Mouse (Mus musculus) hindbrain, embryonic 13.5 days (tissue): ENCODE results near the gene Arhgap1. TPM values are rescaled to one million over a fixed set of nuclear protein-coding genes. Genes with fewer than 3 reads are reported as not detected.

ENCODE experiments used
- ATAC-seq: fragments of 200-750 bp; cut with Nextera tagmentation; 2 replicates; pipeline ENCODE4 v1.8.0; 2017; ENCODE audit warnings: moderate TSS enrichment; ENCODE audit not compliant: low FRiP score
- H3K27ac ChIP-seq: fragments of 300-500 bp; sonication (generic); 2 replicates; pipeline ENCODE4 v1.5.1; 2015; ENCODE audit warnings: inconsistent platforms, mild to moderate bottlenecking, moderate library complexity
- H3K27me3 ChIP-seq: fragments of 300-500 bp; sonication (generic); 2 replicates; pipeline ENCODE4 v1.6.1; 2015; ENCODE audit warnings: mild to moderate bottlenecking, inconsistent platforms
- H3K36me3 ChIP-seq: fragments of 300-500 bp; sonication (generic); 2 replicates; pipeline ENCODE4 v1.6.1; 2015; ENCODE audit warnings: mild to moderate bottlenecking, inconsistent platforms
- H3K4me1 ChIP-seq: fragments of 300-500 bp; sonication (generic); replicated peaks from 2 replicates; pipeline ENCODE4 v1.6.1; 2015; ENCODE audit warnings: inconsistent platforms
- H3K4me2 ChIP-seq: fragments of 300-500 bp; sonication (generic); 2 replicates; pipeline ENCODE4 v1.6.1; 2015; ENCODE audit warnings: inconsistent platforms, mild to moderate bottlenecking, moderate library complexity
- H3K4me3 ChIP-seq: fragments of 300-500 bp; sonication (generic); 2 replicates; pipeline ENCODE4 v1.5.1; 2015; ENCODE audit warnings: mild to moderate bottlenecking, inconsistent platforms
- H3K9ac ChIP-seq: fragments of 300-500 bp; sonication (generic); 2 replicates; pipeline ENCODE4 v1.6.1; 2015; ENCODE audit warnings: mild to moderate bottlenecking, inconsistent platforms
- H3K9me3 ChIP-seq: fragments of 300-500 bp; sonication (generic); 2 replicates; pipeline ENCODE4 v1.6.1; 2016; ENCODE audit warnings: inconsistent platforms
- WGBS: fragments of 180-500 bp; shearing (Covaris S2); methylation state at CpG from one replicate; pipeline ENCODE4 v1.1.7; 2015; 5-methylcytosine and 5-hydroxymethylcytosine counted together
- polyA plus RNA-seq: library from polyadenylated mRNA; unstranded; fragments of >200 nt; fragmentation: Nextera tagmentation; extraction: Ambion mirVana; gene quantifications from 2 replicates; pipeline ENCODE4 v1.2.1, GENCODE M21; 2015

Gene Arhgap1
- polyA plus RNA-seq, 1 experiment from 2014 or later = 89.0 TPM

DNA sequence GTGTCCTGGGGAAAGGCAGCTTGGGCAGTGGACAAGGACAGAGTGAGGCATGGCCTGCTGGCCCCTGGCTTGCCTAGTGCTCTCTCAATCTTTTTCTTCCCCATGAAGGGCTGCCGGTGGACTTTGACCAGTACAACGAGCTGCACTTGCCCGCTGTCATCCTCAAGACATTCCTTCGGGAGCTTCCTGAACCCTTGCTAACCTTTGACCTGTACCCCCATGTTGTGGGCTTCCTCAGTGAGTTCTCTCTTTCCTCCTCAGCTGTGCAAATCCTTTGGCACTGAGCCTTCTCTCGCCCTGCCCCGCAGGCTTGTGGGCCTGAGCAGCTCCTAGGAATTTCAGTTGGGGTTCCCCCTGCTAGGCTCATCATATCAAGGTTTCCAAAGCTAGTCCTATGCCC lies 20.4 kb downstream of the Arhgap1 start:
- H3K36me3 ChIP-seq = peaks cover 96% of the 10 kb centered on the region
- no peaks in the 10 kb centered on the region for H3K4me1 ChIP-seq
- no peak overlapping the region for H3K27ac ChIP-seq
- no peak overlapping the region for H3K4me3 ChIP-seq
- no peak overlapping the region for H3K4me2 ChIP-seq
- no peaks in the 10 kb centered on the region for H3K9me3 ChIP-seq
- H3K9ac ChIP-seq = no peak overlapping the region
- no peaks in the 10 kb centered on the region for H3K27me3 ChIP-seq
- 93% methylated on average over 6 of the region's 6 CpGs for WGBS
- no peak for ATAC-seq

DNA sequence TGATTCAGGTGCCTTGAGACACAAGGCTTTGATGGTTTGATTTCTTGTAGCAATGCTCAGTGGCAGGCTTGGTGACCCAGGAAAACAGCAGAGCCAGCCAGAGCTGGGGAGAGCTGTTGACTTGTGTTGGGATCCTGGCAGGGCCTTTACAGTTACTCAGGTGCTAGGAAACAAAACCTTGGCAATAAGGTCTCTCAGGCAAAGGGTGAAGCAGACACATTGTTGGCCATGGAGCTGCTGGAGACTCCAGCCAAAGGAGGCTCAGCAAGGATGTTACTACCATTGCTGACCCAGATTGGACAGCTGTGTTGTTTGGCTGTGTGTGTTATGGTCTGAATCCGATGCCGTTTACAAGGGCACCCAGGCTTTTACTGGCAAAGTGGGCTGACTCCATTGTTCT lies 23.9 kb downstream of the Arhgap1 start:
- Histone ChIP-seq H3K4me2 (no peak overlapping the region), H3K9ac (no peak overlapping the region), H3K9me3 (no peaks in the 10 kb centered on the region), H3K36me3 (peaks cover 99% of the 10 kb centered on the region), H3K27me3 (no peaks in the 10 kb centered on the region), H3K4me3 (no peak overlapping the region), H3K27ac (no peak overlapping the region), H3K4me1 (no peaks in the 10 kb centered on the region)
- no peak for ATAC-seq
- 89% methylated on average over 2 of the region's 2 CpGs for WGBS

DNA sequence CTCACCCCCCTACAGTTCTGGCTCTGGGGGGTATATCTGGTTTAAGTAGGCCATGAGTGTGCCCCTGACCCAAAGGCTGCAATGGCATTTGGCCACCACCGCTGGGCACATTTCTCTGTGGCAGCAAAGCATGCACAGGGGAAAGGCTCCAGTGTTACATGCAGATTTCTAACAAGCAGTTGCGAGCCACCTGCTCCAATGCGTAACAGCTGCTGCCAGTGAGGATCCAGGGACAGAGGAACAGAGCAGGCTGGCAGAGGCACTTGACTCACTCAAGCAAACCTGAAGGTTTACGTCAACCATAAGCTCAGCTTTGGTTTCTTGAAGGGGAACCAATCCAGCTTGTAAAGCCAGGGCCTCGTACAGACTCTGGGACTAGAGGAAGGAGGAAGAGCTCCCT lies 25.2 kb downstream of the Arhgap1 start:
- Histone ChIP-seq H3K4me1 (no peaks in the 10 kb centered on the region), H3K9ac (no peak overlapping the region), H3K27ac (no peak overlapping the region), H3K4me3 (no peak overlapping the region), H3K36me3 (peaks cover 99% of the 10 kb centered on the region), H3K9me3 (no peaks in the 10 kb centered on the region), H3K27me3 (no peaks in the 10 kb centered on the region), H3K4me2 (no peak overlapping the region)
- 86% methylated on average over 5 of the region's 5 CpGs for WGBS
- no peak for ATAC-seq

DNA sequence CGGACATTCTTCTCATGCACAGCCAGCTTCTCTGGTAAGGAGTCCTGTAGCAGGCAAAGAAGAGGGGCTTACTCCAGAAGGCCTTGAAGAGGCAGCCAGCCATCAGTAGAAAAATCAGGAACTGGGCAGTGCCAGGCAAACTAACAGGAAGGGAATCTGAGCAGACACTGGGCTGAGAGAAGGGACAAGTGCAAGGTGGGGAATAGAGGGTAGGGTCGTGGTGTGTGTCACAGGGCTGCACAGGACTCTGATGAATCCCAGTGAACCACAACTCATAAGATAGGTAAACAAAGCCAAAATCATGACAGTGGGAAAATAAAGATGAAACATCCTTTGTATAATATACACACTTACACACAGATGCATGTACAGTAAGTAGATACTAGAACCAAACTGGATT lies 26.8 kb downstream of the Arhgap1 start:
- Histone ChIP-seq H3K4me1 (no peaks in the 10 kb centered on the region), H3K9ac (no peak overlapping the region), H3K27me3 (no peaks in the 10 kb centered on the region), H3K36me3 (peaks cover 99% of the 10 kb centered on the region), H3K4me2 (no peak overlapping the region), H3K9me3 (no peaks in the 10 kb centered on the region), H3K27ac (no peak overlapping the region), H3K4me3 (no peak overlapping the region)
- WGBS = 83% methylated on average over 2 of the region's 2 CpGs
- no peak for ATAC-seq

- peaks cover 99% of the 10 kb centered on the region for H3K36me3 ChIP-seq
- no peak overlapping the region for H3K9ac ChIP-seq
- no peak overlapping the region for H3K4me2 ChIP-seq
- no peaks in the 10 kb centered on the region for H3K27me3 ChIP-seq
- H3K4me1 ChIP-seq = no peaks in the 10 kb centered on the region
- no peak overlapping the region for H3K27ac ChIP-seq
- H3K9me3 ChIP-seq = no peaks in the 10 kb centered on the region
- no peak for ATAC-seq
- H3K4me3 ChIP-seq = no peak overlapping the region
These were observed 27.3 kb downstream of the Arhgap1 start for GRCm38 (mm10) chr2:91676961-91677360.

DNA sequence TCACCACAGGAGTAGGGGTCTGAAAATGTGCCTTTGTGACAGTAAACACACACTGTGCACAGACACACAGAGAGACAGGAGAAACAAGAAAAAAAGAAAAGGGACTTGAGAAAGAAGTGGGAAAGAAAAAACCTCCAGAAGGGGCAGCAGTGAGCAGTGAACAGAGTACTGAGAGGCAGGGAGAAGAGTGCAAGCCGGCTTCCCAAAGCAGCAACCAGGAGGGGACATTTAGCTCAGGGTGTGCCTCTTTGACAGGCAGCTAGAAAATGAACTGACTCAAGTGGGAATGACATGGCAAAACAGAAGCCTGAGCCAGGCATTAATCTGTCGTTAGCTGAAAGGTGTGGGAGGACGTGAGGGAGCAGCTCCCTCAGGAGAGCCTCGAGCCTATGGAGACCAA lies 33.2 kb downstream of the Arhgap1 start:
- Histone ChIP-seq H3K4me3 (no peak overlapping the region), H3K9me3 (no peaks in the 10 kb centered on the region), H3K4me2 (no peak overlapping the region), H3K9ac (no peak overlapping the region), H3K27me3 (no peaks in the 10 kb centered on the region), H3K36me3 (peaks cover 92% of the 10 kb centered on the region), H3K27ac (no peak overlapping the region), H3K4me1 (no peaks in the 10 kb centered on the region)
- 62% methylated on average over 4 of the region's 4 CpGs for WGBS
- ATAC-seq = no peak

DNA sequence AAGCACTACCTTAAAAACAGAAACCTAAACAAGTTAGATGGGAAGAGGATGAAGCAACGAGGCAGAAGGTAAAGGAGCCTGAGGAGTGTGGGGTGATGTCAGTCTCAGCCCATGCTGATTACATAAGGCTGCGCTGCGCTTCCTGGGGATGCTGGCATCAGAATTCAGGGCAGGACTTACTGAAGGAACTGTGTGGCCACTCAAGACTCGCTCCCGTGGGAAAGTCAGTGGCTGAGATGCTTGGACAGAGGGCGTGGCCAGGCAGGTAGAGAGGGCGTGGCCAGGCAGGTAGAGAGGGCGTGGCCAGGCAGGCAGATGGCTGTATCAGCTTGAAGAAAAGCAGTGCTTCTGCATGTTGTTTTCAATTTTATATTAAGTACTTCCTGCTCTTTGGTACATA lies 34.3 kb downstream of the Arhgap1 start:
- no peak overlapping the region for H3K27ac ChIP-seq
- no peak overlapping the region for H3K9ac ChIP-seq
- no peak overlapping the region for H3K4me2 ChIP-seq
- no peak for ATAC-seq
- no peak overlapping the region for H3K4me3 ChIP-seq
- H3K9me3 ChIP-seq = no peaks in the 10 kb centered on the region
- H3K36me3 ChIP-seq = peaks cover 89% of the 10 kb centered on the region
- no peaks in the 10 kb centered on the region for H3K27me3 ChIP-seq
- 76% methylated on average over 8 of the region's 8 CpGs for WGBS
- no peaks in the 10 kb centered on the region for H3K4me1 ChIP-seq

- no peaks in the 10 kb centered on the region for H3K9me3 ChIP-seq
These were observed 39.8 kb downstream of the Arhgap1 start for GRCm38 (mm10) chr2:91689452-91689851.

DNA sequence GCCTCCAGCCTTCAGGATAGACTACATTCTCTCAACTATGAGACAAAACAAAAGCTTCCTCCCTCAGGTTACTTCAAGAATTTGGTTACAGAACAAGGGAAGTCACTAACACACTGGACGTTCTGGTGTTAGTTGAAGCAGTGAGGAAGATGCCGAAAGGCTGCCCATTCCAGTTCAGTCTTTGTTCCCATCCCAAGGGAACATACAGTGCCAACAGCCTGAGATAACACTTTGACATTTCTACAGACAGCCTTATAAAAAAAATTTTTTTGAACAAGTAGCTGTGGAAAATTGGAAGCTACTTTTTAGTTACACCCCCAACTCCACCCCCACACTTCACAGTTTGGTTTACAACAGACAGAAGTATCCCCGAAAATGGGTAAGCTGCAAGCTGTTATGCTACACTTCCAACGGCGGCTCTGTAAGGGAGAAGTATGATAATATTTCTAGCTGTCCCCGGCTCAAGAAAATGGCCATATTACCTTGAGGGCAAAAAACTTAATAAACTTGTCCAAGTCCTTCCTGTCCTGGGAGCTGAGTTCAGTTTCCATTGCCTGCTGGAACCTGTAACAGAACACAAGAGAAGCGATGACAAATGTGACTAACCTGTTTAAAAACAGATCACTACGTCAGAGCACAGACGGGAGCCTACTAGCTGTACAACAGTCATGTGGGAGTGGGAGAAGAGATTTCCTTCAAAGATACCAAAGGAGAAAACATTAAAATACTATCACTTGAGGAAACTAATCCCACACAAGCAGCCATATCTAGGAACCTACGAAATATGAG lies 46.0 kb downstream of the Arhgap1 start:
- Histone ChIP-seq H3K9ac (no peak overlapping the region), H3K4me2 (no peak overlapping the region), H3K9me3 (no peaks in the 10 kb centered on the region), H3K4me1 (no peaks in the 10 kb centered on the region), H3K4me3 (no peak overlapping the region), H3K27ac (no peak overlapping the region), H3K36me3 (peaks cover 37% of the 10 kb centered on the region), H3K27me3 (no peaks in the 10 kb centered on the region)
- no peak for ATAC-seq
- WGBS = 94% methylated on average over 10 of the region's 10 CpGs

More at GRCm38 (mm10) chr2:91689452-91689851, 39.8 kb downstream of the Arhgap1 start:
- 87% methylated on average over 7 of the region's 7 CpGs for WGBS
- Histone ChIP-seq H3K9ac (no peak overlapping the region), H3K4me2 (no peak overlapping the region), H3K27ac (no peak overlapping the region), H3K27me3 (no peaks in the 10 kb centered on the region), H3K36me3 (peaks cover 75% of the 10 kb centered on the region), H3K4me3 (no peak overlapping the region), H3K4me1 (no peaks in the 10 kb centered on the region)
- no peak for ATAC-seq

DNA sequence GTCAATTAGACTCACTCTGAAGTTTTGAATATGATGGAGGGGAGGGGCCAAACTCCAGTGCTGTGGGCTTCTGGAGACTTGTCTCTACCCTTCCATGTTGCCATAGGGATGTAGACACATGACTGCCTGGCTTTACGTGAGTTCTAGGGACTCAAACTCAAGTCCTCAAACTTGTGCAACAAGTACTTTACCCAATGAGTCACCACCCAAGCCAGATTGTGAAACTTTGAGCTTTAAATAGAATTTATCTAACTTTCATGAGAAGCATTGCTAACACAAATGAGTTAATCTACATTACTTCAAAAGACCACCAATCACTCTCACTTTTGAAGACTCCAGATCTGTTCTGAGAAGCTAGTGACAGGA lies 46.5 kb downstream of the Arhgap1 start:
- Histone ChIP-seq H3K27me3 (no peaks in the 10 kb centered on the region), H3K27ac (no peak overlapping the region), H3K9ac (no peak overlapping the region), H3K9me3 (no peaks in the 10 kb centered on the region), H3K36me3 (peaks cover 35% of the 10 kb centered on the region), H3K4me1 (no peaks in the 10 kb centered on the region), H3K4me2 (no peak overlapping the region), H3K4me3 (no peak overlapping the region)
- 91% methylated on average over 1 of the region's 1 CpGs for WGBS
- no peak for ATAC-seq

DNA sequence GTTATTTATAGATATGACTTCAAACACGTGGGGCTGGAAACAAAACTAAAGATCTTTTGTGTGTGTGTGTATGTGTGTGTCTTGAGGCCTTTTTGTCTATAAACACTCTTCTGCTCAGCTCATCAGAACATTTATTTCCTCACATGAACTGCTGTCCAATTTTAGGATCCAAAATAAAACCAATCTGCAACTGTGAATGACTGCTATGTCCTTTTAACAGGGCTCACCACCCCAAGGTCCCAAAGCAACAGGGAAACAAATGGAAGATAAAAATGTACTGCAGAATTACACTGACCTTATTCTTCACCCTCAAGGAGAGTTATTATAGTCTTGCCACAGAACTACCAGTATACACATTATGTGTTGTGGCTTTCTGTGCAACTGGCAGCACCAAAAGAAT lies 49.6 kb downstream of the Arhgap1 start:
- Histone ChIP-seq H3K27me3 (no peaks in the 10 kb centered on the region), H3K4me2 (no peak overlapping the region), H3K4me1 (no peaks in the 10 kb centered on the region), H3K4me3 (no peak overlapping the region), H3K9me3 (no peaks in the 10 kb centered on the region), H3K9ac (no peak overlapping the region), H3K27ac (no peak overlapping the region), H3K36me3 (peaks cover 16% of the 10 kb centered on the region)
- ATAC-seq = no peak
- WGBS = 81% methylated on average over 1 of the region's 1 CpGs

DNA sequence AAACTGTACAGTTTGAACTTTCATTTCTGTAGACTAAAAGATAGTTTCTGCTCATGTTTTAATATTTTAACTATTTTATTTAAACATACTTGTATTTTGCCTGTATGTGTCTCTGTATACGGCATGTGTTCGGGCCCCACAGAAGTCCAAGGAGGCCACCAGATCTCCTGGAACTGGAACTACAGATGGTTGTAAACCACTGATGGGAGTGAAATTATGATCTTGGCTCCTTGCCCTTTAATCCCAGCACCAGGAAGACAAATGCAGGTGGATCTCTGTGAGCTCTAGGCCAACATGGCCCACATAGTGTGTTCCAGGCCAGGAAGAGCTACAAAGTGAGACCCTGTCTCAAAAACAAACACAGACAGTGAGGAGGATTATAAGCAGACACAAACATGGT lies 51.7 kb downstream of the Arhgap1 start:
- Histone ChIP-seq H3K27ac (no peak overlapping the region), H3K9me3 (no peaks in the 10 kb centered on the region), H3K4me2 (no peak overlapping the region), H3K36me3 (no peaks in the 10 kb centered on the region), H3K4me3 (no peak overlapping the region), H3K27me3 (no peaks in the 10 kb centered on the region), H3K4me1 (no peaks in the 10 kb centered on the region), H3K9ac (no peak overlapping the region)
- ATAC-seq = no peak
- WGBS = 97% methylated on average over 2 of the region's 2 CpGs

- 85% methylated on average over 6 of the region's 6 CpGs for WGBS
- H3K27ac ChIP-seq = no peak overlapping the region
- H3K9ac ChIP-seq = no peak overlapping the region
- H3K4me2 ChIP-seq = no peak overlapping the region
- H3K36me3 ChIP-seq = no peaks in the 10 kb centered on the region
- H3K9me3 ChIP-seq = no peaks in the 10 kb centered on the region
- peaks cover 11% of the 10 kb centered on the region for H3K4me1 ChIP-seq
- no peaks in the 10 kb centered on the region for H3K27me3 ChIP-seq
- H3K4me3 ChIP-seq = no peak overlapping the region
- no peak for ATAC-seq
These were observed 56.1 kb downstream of the Arhgap1 start for GRCm38 (mm10) chr2:91705736-91706135.
